9 mouse cellular contexts compared by ENCODE assay signal in the genomic region with DNA sequence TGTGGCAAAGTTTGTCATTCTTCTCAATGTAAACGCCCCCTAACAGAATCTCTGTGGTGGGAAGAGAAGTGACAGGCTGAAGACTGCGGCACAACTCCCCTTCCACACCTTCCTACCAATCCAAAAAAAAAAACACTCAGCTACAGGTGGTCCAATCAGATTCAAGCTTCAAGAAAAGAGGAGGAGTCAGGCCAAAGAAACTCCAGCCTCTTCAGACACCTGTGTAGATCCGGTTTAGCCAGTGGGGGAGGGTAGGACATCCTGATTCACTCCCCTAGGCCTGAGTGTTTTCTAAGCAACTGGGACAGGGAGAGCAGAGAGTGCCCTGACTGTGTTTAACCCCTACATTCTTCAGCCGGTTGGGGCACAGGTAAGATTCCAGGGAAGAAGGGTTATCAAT. TPM values are rescaled to one million over a fixed set of nuclear protein-coding genes. Genes with fewer than 3 reads are reported as not detected.
DNase-seq lines count a peak whose midpoint lies in the region; ATAC-seq and TF ChIP-seq lines count a peak whose summit lies in the region.
"Had no signal": no experiment of that assay in that cellular context is flagged by ENCODE, and none has a peak within 500 bp of the region (broad histone marks: within the 10 kb centered on the region; RNA-seq: fewer than 3 reads in every experiment).

No protein-coding gene starts in this region.

- 0 out of 2 replicates have a peak, but pooled peaks cover 5% of the 10 kb centered on the region for H3K4me1 ChIP-seq in intestine, postnatal 0 days (replicated peaks; ENCODE audit: control insufficient read depth, insufficient read depth, low read length)
- H3K4me1 ChIP-seq in hindbrain, embryonic 16.5 days (ENCODE audit: control insufficient read depth, insufficient read depth, low read depth, low read length), result peaks cover 5% of the 10 kb centered on the region

- peaks cover 4% of the 10 kb centered on the region; the same call in 1 of the 2 replicates for H3K27me3 ChIP-seq in intestine, postnatal 0 days (replicated peaks; ENCODE audit: control insufficient read depth, insufficient read depth, low read length)
- peaks cover 37% of the 10 kb centered on the region for H3K27me3 ChIP-seq in hindbrain, embryonic 16.5 days (replicated peaks; ENCODE audit: control insufficient read depth, insufficient read depth, low read length)

- DNase-seq in urinary bladder, adult 18-20 months (ENCODE audit: low spot score in 2 of 2), result peak; percentile 47 to 79
- DNase-seq in urinary bladder, adult 2 months (ENCODE audit: low spot score), result no peak
- DNase-seq in lung, postnatal 10 days, result peak; percentile 77
- no peak for DNase-seq in cerebellum, adult 9-10 months
- no peak for DNase-seq in left cerebral cortex, adult 8-10 months (ENCODE audit: low spot score in 2 of 2)
- no peak for DNase-seq in adrenal gland, postnatal 36 days

- no peak overlapping the region for H3K4me3 ChIP-seq in intestine, postnatal 0 days (ENCODE audit: low read depth, low read length)
- H3K4me3 ChIP-seq in hindbrain, embryonic 16.5 days (ENCODE audit: low read length), result no peak overlapping the region
- H3K4me3 ChIP-seq: midbrain, embryonic 13.5 days had no signal

- TF ChIP-seq CTCF in intestine, postnatal 0 days (IDR thresholded peaks at IDR 0.05; ENCODE audit: low read depth), result no peak

- peak; percentile 22 for ATAC-seq in intestine, postnatal 0 days
- ATAC-seq in hindbrain, embryonic 16.5 days, result no peak
- ATAC-seq: midbrain, embryonic 13.5 days had no signal

- peak overlapping the region; percentile 35 for H3K4me2 ChIP-seq in intestine, postnatal 0 days (replicated peaks; ENCODE audit: low read depth)
- no peak overlapping the region for H3K4me2 ChIP-seq in hindbrain, embryonic 16.5 days (ENCODE audit: low read length)
- H3K4me2 ChIP-seq: midbrain, embryonic 13.5 days had no signal

- H3K27ac ChIP-seq in intestine, postnatal 0 days (ENCODE audit: low read depth, low read length), result peak overlapping the region; percentile 57; the same call in 1 of the 2 replicates
- no peak overlapping the region for H3K27ac ChIP-seq in hindbrain, embryonic 16.5 days (ENCODE audit: low read depth, low read length)
- H3K27ac ChIP-seq: midbrain, embryonic 13.5 days had no signal

- H3K9me3 ChIP-seq in intestine, postnatal 0 days (ENCODE audit: control insufficient read depth), result no peaks in the 10 kb centered on the region
- H3K9me3 ChIP-seq in hindbrain, embryonic 16.5 days (ENCODE audit: control insufficient read depth, low read length), result no peaks in the 10 kb centered on the region
- H3K9me3 ChIP-seq: midbrain, embryonic 13.5 days had no signal

- WGBS in intestine, postnatal 0 days, result 6% methylated on average over 4 of the region's 4 CpGs
- WGBS in hindbrain, embryonic 16.5 days, result 4% methylated on average over 4 of the region's 4 CpGs

- no peak overlapping the region for H3K9ac ChIP-seq in intestine, postnatal 0 days (ENCODE audit: low read depth, low read length)
- no peak overlapping the region for H3K9ac ChIP-seq in hindbrain, embryonic 16.5 days (ENCODE audit: low read depth, low read length)
- H3K9ac ChIP-seq: midbrain, embryonic 13.5 days had no signal

- peaks cover 25% of the 10 kb centered on the region for H3K36me3 ChIP-seq in intestine, postnatal 0 days (ENCODE audit: control insufficient read depth, insufficient read depth)
- no peaks in the 10 kb centered on the region for H3K36me3 ChIP-seq in hindbrain, embryonic 16.5 days (ENCODE audit: control insufficient read depth, insufficient read depth, low read length)
- H3K36me3 ChIP-seq: midbrain, embryonic 13.5 days had no signal

RNA-seq across cellular contexts. Expression of a gene that starts 5.1 kb away (rescaled TPM):
- 25.1 and 27.0 TPM in 2 replicates for polyA plus RNA-seq in urinary bladder, adult 2 months (2012; rRNA removed)
- 22.3 and 23.8 TPM in 2 replicates for polyA plus RNA-seq in intestine, postnatal 0 days (2015; fragmentation: Nextera tagmentation; extraction: Ambion mirVana)
- 1 to 10 TPM; 7.8 to 8.3 (median 8.2) TPM for total RNA-seq in left cerebral cortex, adult 8-10 months (2022)
- 1 to 10 TPM; 2.2 to 2.3 TPM for total RNA-seq in adrenal gland, postnatal 36 days (2021)
- 1.3 and 1.6 TPM in 2 replicates for polyA plus RNA-seq in hindbrain, embryonic 16.5 days (2015; fragmentation: Nextera tagmentation; extraction: Ambion mirVana)

RNA-seq across cellular contexts. Expression of a gene that starts 18.6 kb away (rescaled TPM):
- 74.1 and 75.9 TPM in 2 replicates for polyA plus RNA-seq in urinary bladder, adult 2 months (2012; rRNA removed)
- 65.3 and 66.8 TPM in 2 replicates for polyA plus RNA-seq in intestine, postnatal 0 days (2015; fragmentation: Nextera tagmentation; extraction: Ambion mirVana)
- total RNA-seq in left cerebral cortex, adult 8-10 months (2022), result 10 to 100 TPM; 57.5 to 60.9 (median 59.4) TPM
- total RNA-seq in adrenal gland, postnatal 36 days (2021), result 10 to 100 TPM; 83.1 to 89.4 TPM
- polyA plus RNA-seq in hindbrain, embryonic 16.5 days (2015; fragmentation: Nextera tagmentation; extraction: Ambion mirVana), result 128 and 130 TPM in 2 replicates

RNA-seq across cellular contexts. Expression of a gene that starts 35.3 kb away (rescaled TPM):
- 2,645 and 3,313 TPM in 2 replicates for polyA plus RNA-seq in urinary bladder, adult 2 months (2012; rRNA removed)
- polyA plus RNA-seq in intestine, postnatal 0 days (2015; fragmentation: Nextera tagmentation; extraction: Ambion mirVana), result 2,426 and 2,428 TPM in 2 replicates
- total RNA-seq in left cerebral cortex, adult 8-10 months (2022), result 1,000 to 10,000 TPM; 1,345 to 1,743 (median 1,563) TPM
- total RNA-seq in adrenal gland, postnatal 36 days (2021), result 1,000 to 10,000 TPM; 2,845 to 2,862 TPM
- polyA plus RNA-seq in hindbrain, embryonic 16.5 days (2015; fragmentation: Nextera tagmentation; extraction: Ambion mirVana), result 2,004 and 2,091 TPM in 2 replicates

RNA-seq across cellular contexts. Expression of a gene that starts 36.8 kb away (rescaled TPM):
- polyA plus RNA-seq in urinary bladder, adult 2 months (2012; rRNA removed), result 12.5 TPM in 2 replicates
- polyA plus RNA-seq in intestine, postnatal 0 days (2015; fragmentation: Nextera tagmentation; extraction: Ambion mirVana), result 10.0 and 10.4 TPM in 2 replicates
- 10 to 100 TPM; 11.7 to 16.1 (median 14.8) TPM for total RNA-seq in left cerebral cortex, adult 8-10 months (2022)
- 10 to 100 TPM; 11.9 to 15.2 TPM for total RNA-seq in adrenal gland, postnatal 36 days (2021)
- 16.7 and 17.0 TPM in 2 replicates for polyA plus RNA-seq in hindbrain, embryonic 16.5 days (2015; fragmentation: Nextera tagmentation; extraction: Ambion mirVana)

RNA-seq across cellular contexts. Expression of a gene that starts 42.2 kb away (rescaled TPM):
- polyA plus RNA-seq in urinary bladder, adult 2 months (2012; rRNA removed), result 1,064 and 1,154 TPM in 2 replicates
- 519 and 548 TPM in 2 replicates for polyA plus RNA-seq in intestine, postnatal 0 days (2015; fragmentation: Nextera tagmentation; extraction: Ambion mirVana)
- 100 to 1,000 TPM; 129 to 288 (median 207) TPM for total RNA-seq in left cerebral cortex, adult 8-10 months (2022)
- total RNA-seq in adrenal gland, postnatal 36 days (2021), result 100 to 1,000 TPM; 697 to 707 TPM
- polyA plus RNA-seq in hindbrain, embryonic 16.5 days (2015; fragmentation: Nextera tagmentation; extraction: Ambion mirVana), result 296 and 313 TPM in 2 replicates

Comparison
In these comparisons a context has a peak if more than half of its experiments do, and no peak if none do; other contexts are left out.
1. DNase-seq: peak in urinary bladder, adult 18-20 months (2 of 2) and lung, postnatal 10 days (single experiment); none in urinary bladder, adult 2 months (single experiment), cerebellum, adult 9-10 months (single experiment), left cerebral cortex, adult 8-10 months (0 of 2) and adrenal gland, postnatal 36 days (0 of 2).